Comparison of ENCODE assay signal across 8 mouse cellular contexts in the genomic region with DNA sequence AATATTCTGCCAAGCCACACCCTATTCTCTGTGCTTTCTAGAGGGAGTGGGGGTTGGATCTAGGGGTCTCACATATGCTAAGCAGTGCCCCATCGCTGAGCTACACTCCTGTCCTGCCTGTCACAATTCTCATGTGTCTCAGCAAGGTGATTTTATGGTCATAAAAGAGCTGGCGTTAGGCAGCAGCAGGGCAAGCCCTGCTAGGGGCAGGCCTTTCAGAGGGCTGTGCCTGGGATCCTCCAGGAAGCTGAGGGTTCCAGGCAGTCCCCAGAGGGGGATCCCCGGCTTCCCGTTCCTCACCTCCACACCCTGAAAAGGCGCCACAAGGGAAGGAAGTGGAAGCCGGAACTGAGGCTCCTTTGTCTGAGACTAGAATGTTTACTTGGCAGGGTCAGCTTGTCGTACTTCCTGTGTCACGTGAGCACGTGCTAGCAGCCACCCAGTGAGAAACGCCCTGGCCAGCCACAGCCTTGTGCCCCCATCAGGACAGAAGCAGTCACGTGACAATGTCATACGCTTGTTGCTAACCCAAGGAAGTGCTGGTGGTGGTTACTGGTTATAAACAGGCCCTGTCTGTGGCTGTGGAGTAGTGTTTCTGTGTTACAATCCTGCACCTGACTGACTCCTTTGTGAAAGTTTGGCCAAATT.
DNase-seq lines count a peak whose midpoint lies in the region; ATAC-seq and TF ChIP-seq lines count a peak whose summit lies in the region.

No protein-coding gene starts in this region.

- no peak for TF ChIP-seq CTCF in lung, embryonic 14.5 days (IDR thresholded peaks at IDR 0.05; ENCODE audit: low read depth)

- H3K27ac ChIP-seq in lung, embryonic 14.5 days (ENCODE audit: low read depth): 0 out of 2 replicates have a peak overlapping the region, but pooled peaks have one; percentile 36
- H3K27ac ChIP-seq in neural tube, embryonic 14.5 days (ENCODE audit: low read depth, low read length): peak overlapping the region; percentile 34; the same call in 1 of the 2 replicates

- 11% methylated on average over 12 of the region's 12 CpGs for WGBS in lung, embryonic 14.5 days
- WGBS in neural tube, embryonic 14.5 days: 18% methylated on average over 12 of the region's 12 CpGs

- H3K4me1 ChIP-seq in lung, embryonic 14.5 days (ENCODE audit: insufficient read depth): peaks cover 5% of the 10 kb centered on the region; the same call in 1 of the 2 replicates
- H3K4me1 ChIP-seq in neural tube, embryonic 14.5 days (ENCODE audit: control insufficient read depth, insufficient read depth, low read length): no peaks in the 10 kb centered on the region

- H3K36me3 ChIP-seq in lung, embryonic 14.5 days (ENCODE audit: insufficient read depth): no peaks in the 10 kb centered on the region
- no peaks in the 10 kb centered on the region for H3K36me3 ChIP-seq in neural tube, embryonic 14.5 days (ENCODE audit: control insufficient read depth, insufficient read depth, low read length)

- ATAC-seq in lung, embryonic 14.5 days (ENCODE audit: insufficient read depth): peak; percentile 90
- peak; percentile 81; the same call in 1 of the 2 replicates for ATAC-seq in neural tube, embryonic 14.5 days (ENCODE audit: low read depth)

- peak overlapping the region; percentile 53 for H3K4me2 ChIP-seq in lung, embryonic 14.5 days
- peak overlapping the region; percentile 41 for H3K4me2 ChIP-seq in neural tube, embryonic 14.5 days (ENCODE audit: low read depth, low read length)

- H3K27me3 ChIP-seq in lung, embryonic 14.5 days (ENCODE audit: insufficient read depth, low read length): peaks cover 15% of the 10 kb centered on the region
- peaks cover 30% of the 10 kb centered on the region for H3K27me3 ChIP-seq in neural tube, embryonic 14.5 days (ENCODE audit: control insufficient read depth, insufficient read depth, low read length)

- DNase-seq in ES-CJ7 (ENCODE audit: low read depth, low spot score) (peak; percentile 97), adipocyte (ENCODE audit: low spot score) (no peak)
- peak; percentile 60 for DNase-seq in c-Kit-positive CD71-negative TER-119-negative erythroid progenitor cells, embryonic 14.5 days (ENCODE audit: low read depth)
- peak; percentile 75 to 93 for DNase-seq in heart, adult 18-20 months
- DNase-seq in kidney, adult 11 months: peak; percentile 89
- DNase-seq in lung, embryonic 14.5 days: peak; percentile 83
- DNase-seq in layer of hippocampus, postnatal 14 days (ENCODE audit: low spot score in 2 of 2): no peak

- H3K4me3 ChIP-seq in lung, embryonic 14.5 days (ENCODE audit: low read depth, low read length): peak overlapping the region; percentile 20; the same call in 1 of the 2 replicates
- H3K4me3 ChIP-seq in neural tube, embryonic 14.5 days (ENCODE audit: low read depth, low read length): peak overlapping the region; percentile 19; the same call in 1 of the 2 replicates

- H3K9me3 ChIP-seq in lung, embryonic 14.5 days (ENCODE audit: low read depth, low read length): no peaks in the 10 kb centered on the region
- H3K9me3 ChIP-seq in neural tube, embryonic 14.5 days (ENCODE audit: control insufficient read depth, low read length): no peaks in the 10 kb centered on the region

- H3K9ac ChIP-seq in lung, embryonic 14.5 days: no peak overlapping the region
- 0 out of 2 replicates have a peak overlapping the region, but pooled peaks have one; percentile 28 for H3K9ac ChIP-seq in neural tube, embryonic 14.5 days (replicated peaks; ENCODE audit: low read depth, low read length)

Comparison
In these comparisons a context has a peak if more than half of its experiments do, and no peak if none do; other contexts are left out.
1. DNase-seq: peak in ES-CJ7 (single experiment), c-Kit-positive CD71-negative TER-119-negative erythroid progenitor cells, embryonic 14.5 days (single experiment), heart, adult 18-20 months (2 of 2), kidney, adult 11 months (single experiment) and lung, embryonic 14.5 days (single experiment); none in adipocyte (single experiment) and layer of hippocampus, postnatal 14 days (0 of 2).